Mouse (Mus musculus): ENCODE results near the gene Unk. TPM values are rescaled to one million over a fixed set of nuclear protein-coding genes. Genes with fewer than 3 reads are reported as not detected.

The Unk gene
- polyA plus RNA-seq, 1 experiment from 2014 or later = 41.2 TPM

GRCm38 (mm10) chr11:116081081-116081480 is 51.0 kb downstream of the Unk start:
- Histone ChIP-seq H3K9me3 (ENCODE audit: low read length) (no peaks in the 10 kb centered on the region), H3K27ac (ENCODE audit: low read length) (no peak overlapping the region), H3K4me3 (ENCODE audit: low read length) (no peak overlapping the region), H3K36me3 (ENCODE audit: insufficient read depth, low read length) (peaks cover 39% of the 10 kb centered on the region), H3K27me3 (ENCODE audit: insufficient read depth, low read length) (no peaks in the 10 kb centered on the region), H3K4me2 (replicated peaks; ENCODE audit: low read depth, low read length) (no peak overlapping the region), H3K4me1 (ENCODE audit: insufficient read depth, low read length) (peaks cover 27% of the 10 kb centered on the region), H3K9ac (replicated peaks; ENCODE audit: low read length) (no peak overlapping the region)
- 73% methylated on average over 6 of the region's 6 CpGs for WGBS
- no peak for ATAC-seq (ENCODE audit: low FRiP score, low TSS enrichment)

DNA sequence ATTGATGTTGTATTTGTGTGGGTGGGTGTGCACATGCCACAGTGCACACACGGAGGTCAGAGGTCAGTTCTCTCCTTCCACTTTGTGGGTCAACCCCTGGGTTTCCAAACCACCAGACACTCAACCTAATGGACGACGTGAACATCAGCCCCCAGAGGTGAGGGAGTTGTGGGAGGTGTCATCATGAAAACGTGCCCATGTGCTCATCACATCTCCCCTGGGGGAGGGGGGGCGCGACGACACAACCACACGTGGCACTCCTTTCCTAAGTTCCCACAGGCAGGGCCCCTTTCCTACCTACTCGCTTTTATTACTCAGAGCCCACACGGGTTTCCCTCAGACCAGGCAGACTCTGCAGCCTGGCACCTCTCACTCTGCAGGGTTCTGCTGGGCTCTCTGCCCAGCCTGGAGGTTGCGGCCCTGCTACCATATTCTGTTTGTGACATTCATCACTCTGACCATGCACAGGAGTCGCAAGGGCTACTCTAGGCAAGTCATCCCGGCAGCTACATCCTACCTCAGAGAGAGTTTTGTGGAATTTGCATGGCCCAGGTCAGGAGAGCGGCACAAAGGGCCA is 53.1 kb downstream of the Unk start:
- Histone ChIP-seq H3K9ac (replicated peaks; ENCODE audit: low read length) (no peak overlapping the region), H3K27ac (ENCODE audit: low read length) (no peak overlapping the region), H3K4me3 (ENCODE audit: low read length) (no peak overlapping the region), H3K4me2 (replicated peaks; ENCODE audit: low read depth, low read length) (no peak overlapping the region), H3K4me1 (ENCODE audit: insufficient read depth, low read length) (peaks cover 25% of the 10 kb centered on the region), H3K27me3 (ENCODE audit: insufficient read depth, low read length) (no peaks in the 10 kb centered on the region), H3K36me3 (ENCODE audit: insufficient read depth, low read length) (peaks cover 39% of the 10 kb centered on the region), H3K9me3 (ENCODE audit: low read length) (no peaks in the 10 kb centered on the region)
- WGBS = 89% methylated on average over 14 of the region's 14 CpGs
- ATAC-seq (ENCODE audit: low FRiP score, low TSS enrichment) = no peak

DNA sequence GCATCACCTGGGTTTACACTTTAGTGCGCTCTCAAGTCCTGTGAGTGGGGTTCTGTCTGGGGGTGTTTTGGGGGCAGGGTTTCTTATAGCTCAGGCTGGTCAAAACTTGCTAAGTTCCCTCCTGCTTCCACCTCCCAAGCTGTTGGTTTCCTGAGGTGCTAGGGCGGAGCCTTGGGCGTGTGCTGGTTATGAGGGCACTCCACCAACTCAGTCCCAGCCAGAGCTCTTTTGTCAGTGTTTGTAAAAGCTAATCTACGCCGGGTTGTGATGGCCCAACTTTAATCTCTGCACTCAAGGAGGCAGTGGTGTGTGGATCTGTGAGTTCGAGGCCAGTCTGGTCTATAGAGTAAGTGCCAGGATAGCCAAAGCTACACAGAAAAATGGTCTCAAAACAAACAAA is 54.0 kb downstream of the Unk start:
- ATAC-seq (ENCODE audit: low FRiP score, low TSS enrichment) = no peak
- 88% methylated on average over 6 of the region's 6 CpGs for WGBS
- H3K9ac ChIP-seq (replicated peaks; ENCODE audit: low read length) = no peak overlapping the region
- H3K27me3 ChIP-seq (ENCODE audit: insufficient read depth, low read length) = no peaks in the 10 kb centered on the region
- no peaks in the 10 kb centered on the region for H3K9me3 ChIP-seq (ENCODE audit: low read length)
- peaks cover 35% of the 10 kb centered on the region for H3K36me3 ChIP-seq (ENCODE audit: insufficient read depth, low read length)
- H3K27ac ChIP-seq (ENCODE audit: low read length) = no peak overlapping the region
- peaks cover 18% of the 10 kb centered on the region for H3K4me1 ChIP-seq (ENCODE audit: insufficient read depth, low read length)
- H3K4me3 ChIP-seq (ENCODE audit: low read length) = no peak overlapping the region
- no peak overlapping the region for H3K4me2 ChIP-seq (replicated peaks; ENCODE audit: low read depth, low read length)

DNA sequence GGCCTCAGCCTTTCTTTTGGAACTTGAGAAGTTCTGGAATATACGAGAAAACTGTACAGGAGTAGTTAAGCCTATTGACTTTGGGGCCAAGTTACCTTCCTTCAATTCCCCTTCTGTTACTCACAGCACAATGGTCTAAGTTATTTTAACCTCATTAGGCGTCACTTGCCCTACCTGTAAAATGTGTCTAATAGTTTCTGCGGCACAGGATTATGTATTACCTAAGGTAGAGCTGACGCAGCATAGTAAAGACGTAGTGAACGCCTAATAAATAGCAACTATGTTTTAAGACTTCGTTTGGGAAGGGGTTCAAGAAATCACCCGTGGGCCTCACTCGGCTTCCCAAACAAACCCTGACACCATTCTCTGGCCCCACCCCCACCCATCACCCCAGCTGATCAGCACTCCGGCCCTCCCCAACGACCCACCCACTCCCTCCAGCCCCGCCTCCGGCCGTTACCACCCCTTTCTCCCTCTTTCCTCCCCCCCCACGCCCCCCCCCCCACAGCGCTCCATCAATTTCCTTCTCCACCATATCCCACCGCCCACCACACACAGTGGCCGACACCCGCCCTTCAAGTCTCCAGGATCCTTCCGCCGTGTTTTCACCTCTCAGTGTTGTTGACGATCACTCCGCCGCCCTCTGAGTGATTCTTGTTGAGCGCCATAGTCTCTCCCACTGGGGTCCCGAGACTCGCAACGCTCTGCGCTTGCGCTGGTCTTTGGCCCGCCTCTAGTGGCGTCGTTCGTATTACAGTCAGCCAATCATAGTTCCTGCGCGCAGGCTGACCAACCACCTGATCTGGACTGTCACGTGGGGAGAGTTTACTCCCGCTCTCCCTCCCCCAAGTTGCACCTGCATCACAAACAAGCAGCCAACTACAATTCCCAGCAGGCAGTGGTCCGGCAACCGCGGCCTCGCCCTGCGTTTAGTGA is 56.4 kb downstream of the Unk start, which contains the start of gene Wbp2:
TSS of gene Wbp2 (minus strand) at position 738 of the 936 bp plus-strand sequence.
- Histone ChIP-seq H3K4me3 (ENCODE audit: low read length) (peak within 1 kb of the TSS; percentile 55), H3K9me3 (ENCODE audit: low read length) (no peaks in the 10 kb centered on the region), H3K27me3 (ENCODE audit: insufficient read depth, low read length) (no peaks in the 10 kb centered on the region), H3K4me2 (replicated peaks; ENCODE audit: low read depth, low read length) (peak within 1 kb of the TSS; percentile 65), H3K36me3 (ENCODE audit: insufficient read depth, low read length) (peaks cover 19% of the 10 kb centered on the region), H3K4me1 (ENCODE audit: insufficient read depth, low read length) (peaks cover 16% of the 10 kb centered on the region), H3K27ac (ENCODE audit: low read length) (peak within 1 kb of the TSS; percentile 87), H3K9ac (replicated peaks; ENCODE audit: low read length) (peak within 1 kb of the TSS; percentile 64)
- WGBS = 2% methylated on average over 36 of the region's 43 CpGs
- ATAC-seq (ENCODE audit: low FRiP score, low TSS enrichment) = peak; percentile 96

DNA sequence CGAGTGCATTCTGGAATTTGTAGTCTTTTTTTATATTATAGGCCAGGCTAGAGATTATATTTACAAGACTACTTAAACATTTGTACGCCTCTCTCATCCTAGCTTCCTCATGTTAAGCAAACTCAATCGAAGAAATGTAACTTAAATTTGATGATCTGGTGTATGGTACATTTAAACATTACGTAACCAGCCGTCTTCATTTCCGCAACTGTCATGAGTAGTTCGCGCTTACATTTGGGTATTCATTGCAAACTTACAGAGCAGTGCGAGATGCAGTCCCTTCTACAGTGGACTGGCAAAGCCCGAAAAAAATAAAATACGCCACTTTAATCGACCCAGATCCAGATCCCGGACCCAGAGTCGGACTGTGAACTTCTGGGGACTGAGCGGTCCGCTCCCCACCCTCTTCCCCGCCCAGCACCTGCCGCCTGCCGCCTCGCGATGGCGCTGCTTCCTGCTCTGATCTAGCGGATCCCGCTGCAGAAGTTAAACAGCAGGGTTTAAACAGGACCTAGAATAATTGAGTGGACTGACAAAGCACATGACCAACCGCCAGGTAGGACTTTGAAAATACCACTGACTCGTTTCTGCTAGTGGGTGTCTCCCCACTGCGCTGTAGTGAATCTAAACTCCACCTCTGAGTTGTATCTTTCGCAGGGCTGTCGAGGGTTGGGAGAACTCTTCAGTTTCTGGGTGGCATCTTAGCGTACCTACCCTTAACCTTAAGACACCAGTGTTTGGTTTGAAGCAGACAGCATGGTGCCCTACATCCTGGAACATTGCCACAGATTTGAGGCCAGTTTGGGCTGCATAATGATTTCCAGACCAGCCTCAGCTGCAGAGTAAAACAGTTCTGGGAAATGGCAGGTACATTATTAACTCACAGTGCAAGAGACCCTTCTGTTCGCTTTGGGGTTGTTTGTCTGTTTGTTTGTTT is 57.3 kb downstream of the Unk start:
- H3K4me2 ChIP-seq (replicated peaks; ENCODE audit: low read depth, low read length) = peak overlapping the region; percentile 61
- no peaks in the 10 kb centered on the region for H3K27me3 ChIP-seq (ENCODE audit: insufficient read depth, low read length)
- WGBS = 3% methylated on average over 31 of the region's 31 CpGs
- ATAC-seq (ENCODE audit: low FRiP score, low TSS enrichment) = peak; percentile 82
- H3K9me3 ChIP-seq (ENCODE audit: low read length) = no peaks in the 10 kb centered on the region
- peaks cover 12% of the 10 kb centered on the region for H3K36me3 ChIP-seq (ENCODE audit: insufficient read depth, low read length)
- H3K4me3 ChIP-seq (ENCODE audit: low read length) = peak overlapping the region; percentile 55
- peak overlapping the region; percentile 64 for H3K9ac ChIP-seq (replicated peaks; ENCODE audit: low read length)
- H3K27ac ChIP-seq (ENCODE audit: low read length) = peak overlapping the region; percentile 87
- H3K4me1 ChIP-seq (ENCODE audit: insufficient read depth, low read length) = peaks cover 16% of the 10 kb centered on the region

DNA sequence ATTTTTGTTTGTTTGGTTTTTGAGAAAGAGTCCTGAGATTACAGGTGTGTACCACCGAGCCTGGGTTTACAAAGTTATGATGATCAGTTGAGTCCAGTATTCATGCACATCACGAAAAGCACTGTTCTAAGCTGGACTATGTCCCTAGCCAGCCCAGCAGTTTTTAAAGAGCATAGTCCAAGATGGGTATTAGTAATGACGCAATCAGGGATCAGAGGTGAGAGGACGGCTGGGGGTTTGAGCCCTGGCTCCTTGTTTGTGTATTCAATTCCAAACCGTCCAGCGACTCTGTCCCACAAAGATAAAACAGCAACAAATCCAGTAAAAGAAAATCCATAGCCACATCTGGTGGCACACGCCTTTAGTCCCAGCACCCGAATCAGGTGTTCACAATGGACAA is 58.1 kb downstream of the Unk start:
- no peak overlapping the region for H3K9ac ChIP-seq (replicated peaks; ENCODE audit: low read length)
- H3K4me2 ChIP-seq (replicated peaks; ENCODE audit: low read depth, low read length) = peak overlapping the region; percentile 61
- H3K4me3 ChIP-seq (ENCODE audit: low read length) = no peak overlapping the region
- H3K27ac ChIP-seq (ENCODE audit: low read length) = peak overlapping the region; percentile 87; the same call in 1 of the 2 replicates
- H3K9me3 ChIP-seq (ENCODE audit: low read length) = no peaks in the 10 kb centered on the region
- peaks cover 8% of the 10 kb centered on the region for H3K36me3 ChIP-seq (ENCODE audit: insufficient read depth, low read length)
- no peak for ATAC-seq (ENCODE audit: low FRiP score, low TSS enrichment)
- peaks cover 16% of the 10 kb centered on the region for H3K4me1 ChIP-seq (ENCODE audit: insufficient read depth, low read length)
- no peaks in the 10 kb centered on the region for H3K27me3 ChIP-seq (ENCODE audit: insufficient read depth, low read length)
- WGBS = 88% methylated on average over 8 of the region's 8 CpGs

GRCm38 (mm10) chr11:116088741-116089394 is 58.7 kb downstream of the Unk start:
- H3K4me1 ChIP-seq (ENCODE audit: insufficient read depth, low read length) = peaks cover 17% of the 10 kb centered on the region
- no peak overlapping the region; the same call in 1 of the 2 replicates for H3K27ac ChIP-seq (ENCODE audit: low read length)
- no peak overlapping the region for H3K4me3 ChIP-seq (ENCODE audit: low read length)
- no peaks in the 10 kb centered on the region for H3K9me3 ChIP-seq (ENCODE audit: low read length)
- H3K27me3 ChIP-seq (ENCODE audit: insufficient read depth, low read length) = no peaks in the 10 kb centered on the region
- H3K4me2 ChIP-seq (replicated peaks; ENCODE audit: low read depth, low read length) = no peak overlapping the region
- H3K36me3 ChIP-seq (ENCODE audit: insufficient read depth, low read length) = peaks cover under 1% of the 10 kb centered on the region; the same call in 1 of the 2 replicates
- WGBS = 80% methylated on average over 11 of the region's 11 CpGs
- no peak for ATAC-seq (ENCODE audit: low FRiP score, low TSS enrichment)
- no peak overlapping the region for H3K9ac ChIP-seq (replicated peaks; ENCODE audit: low read length)

GRCm38 (mm10) chr11:116089545-116089944 is 59.4 kb downstream of the Unk start:
- no peaks in the 10 kb centered on the region for H3K36me3 ChIP-seq (ENCODE audit: insufficient read depth, low read length)
- no peaks in the 10 kb centered on the region for H3K27me3 ChIP-seq (ENCODE audit: insufficient read depth, low read length)
- H3K4me3 ChIP-seq (ENCODE audit: low read length) = no peak overlapping the region
- H3K4me2 ChIP-seq (replicated peaks; ENCODE audit: low read depth, low read length) = no peak overlapping the region
- peaks cover 21% of the 10 kb centered on the region for H3K4me1 ChIP-seq (ENCODE audit: insufficient read depth, low read length)
- H3K9ac ChIP-seq (replicated peaks; ENCODE audit: low read length) = no peak overlapping the region
- no peak overlapping the region for H3K27ac ChIP-seq (ENCODE audit: low read length)
- ATAC-seq (ENCODE audit: low FRiP score, low TSS enrichment) = no peak
- H3K9me3 ChIP-seq (ENCODE audit: low read length) = no peaks in the 10 kb centered on the region
- 91% methylated on average over 6 of the region's 6 CpGs for WGBS

- no peak for ATAC-seq (ENCODE audit: low FRiP score, low TSS enrichment)
- Histone ChIP-seq H3K9ac (replicated peaks; ENCODE audit: low read length) (no peak overlapping the region), H3K27me3 (ENCODE audit: insufficient read depth, low read length) (no peaks in the 10 kb centered on the region), H3K4me2 (replicated peaks; ENCODE audit: low read depth, low read length) (no peak overlapping the region), H3K4me1 (ENCODE audit: insufficient read depth, low read length) (peaks cover 13% of the 10 kb centered on the region; the same call in 1 of the 2 replicates), H3K36me3 (ENCODE audit: insufficient read depth, low read length) (no peaks in the 10 kb centered on the region), H3K9me3 (ENCODE audit: low read length) (peaks cover 2% of the 10 kb centered on the region; the same call in 1 of the 2 replicates), H3K27ac (ENCODE audit: low read length) (no peak overlapping the region), H3K4me3 (ENCODE audit: low read length) (no peak overlapping the region)
- WGBS = 82% methylated on average over 6 of the region's 6 CpGs
Observed at GRCm38 (mm10) chr11:116091591-116091990, 61.5 kb downstream of the Unk start.
